Mouse (Mus musculus) left cerebral cortex, adult 9 months (tissue): ENCODE data around the gene Smyd3.

Experiments used
- DNase-seq, 2 experiments: peaks; one replicate each; pipeline ENCODE4 v3.0.0; 2022; ENCODE audit warnings: low spot score in 2 of 2

Smyd3 gene

GRCm38 (mm10) chr1:179236217-179236840 is 281.5 kb downstream of the Smyd3 start:
- no peak for DNase-seq

GRCm38 (mm10) chr1:179231777-179232661 is 285.8 kb downstream of the Smyd3 start:
- peak in 1 of 2 experiments; percentile 81 for DNase-seq

- no peak for DNase-seq
Measured at GRCm38 (mm10) chr1:179229515-179229914, 288.3 kb downstream of the Smyd3 start.

GRCm38 (mm10) chr1:179220290-179220689 is 297.6 kb downstream of the Smyd3 start:
- DNase-seq, result no peak

GRCm38 (mm10) chr1:179218061-179218460 is 299.8 kb downstream of the Smyd3 start:
- DNase-seq, result no peak

GRCm38 (mm10) chr1:179217036-179217435 is 300.8 kb downstream of the Smyd3 start:
- DNase-seq, result no peak

- DNase-seq, result no peak
Measured at GRCm38 (mm10) chr1:179213381-179213780, 304.5 kb downstream of the Smyd3 start.

- no peak for DNase-seq
Measured at GRCm38 (mm10) chr1:179212295-179212694, 305.5 kb downstream of the Smyd3 start.

- DNase-seq, result no peak
Measured at GRCm38 (mm10) chr1:179211313-179211712, 306.5 kb downstream of the Smyd3 start.

- DNase-seq, result no peak
Measured at GRCm38 (mm10) chr1:179207846-179208595, 309.8 kb downstream of the Smyd3 start.

GRCm38 (mm10) chr1:179207180-179207741 is 310.6 kb downstream of the Smyd3 start:
- DNase-seq, result no peak

- no peak for DNase-seq
Measured at GRCm38 (mm10) chr1:179198517-179199200, 319.2 kb downstream of the Smyd3 start.

- DNase-seq, result no peak
Measured at GRCm38 (mm10) chr1:179197821-179198516, 319.9 kb downstream of the Smyd3 start.

- no peak for DNase-seq
Measured at GRCm38 (mm10) chr1:179197156-179197555, 320.7 kb downstream of the Smyd3 start.

GRCm38 (mm10) chr1:179196422-179196821 is 321.4 kb downstream of the Smyd3 start:
- no peak for DNase-seq

- DNase-seq, result no peak
Measured at GRCm38 (mm10) chr1:179192781-179193180, 325.1 kb downstream of the Smyd3 start.

GRCm38 (mm10) chr1:179190837-179191236 is 327.0 kb downstream of the Smyd3 start:
- no peak for DNase-seq

- no peak for DNase-seq
Measured at GRCm38 (mm10) chr1:179187171-179187570, 330.7 kb downstream of the Smyd3 start.

GRCm38 (mm10) chr1:179184631-179185030 is 333.2 kb downstream of the Smyd3 start:
- DNase-seq, result peak in 1 of 2 experiments; percentile 31

GRCm38 (mm10) chr1:179183499-179183898 is 334.3 kb downstream of the Smyd3 start:
- no peak for DNase-seq

- DNase-seq, result no peak
Measured at GRCm38 (mm10) chr1:179180546-179180945, 337.3 kb downstream of the Smyd3 start.
